Comparison of ENCODE assay signal across 8 mouse cellular contexts in the genomic region with DNA sequence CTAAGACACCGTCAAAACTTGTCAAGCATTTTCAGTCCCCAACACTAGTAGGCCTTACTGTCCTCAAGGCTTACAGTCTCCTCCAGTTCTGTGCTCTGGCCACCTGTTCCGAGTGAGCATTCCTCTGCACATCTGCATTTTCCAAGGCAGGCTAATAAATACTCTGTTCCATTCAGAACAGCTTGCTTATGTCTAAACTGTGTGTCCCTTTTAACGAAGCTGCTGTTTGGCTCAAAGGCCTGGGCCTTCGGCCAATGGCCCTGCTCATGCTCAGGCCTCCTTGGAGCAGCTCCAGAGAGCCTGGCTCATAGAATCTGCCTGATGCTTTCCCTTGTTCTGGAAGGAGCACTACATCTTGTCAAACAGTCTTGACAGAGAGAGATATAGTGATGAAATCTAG.
A peak's percentile ranks its signal among the peaks of the same experiment; 100 is the strongest.
DNase-seq lines count a peak whose midpoint lies in the region; ATAC-seq lines count a peak whose summit lies in the region.

No protein-coding gene starts in this region.

- no peak overlapping the region for H3K4me2 ChIP-seq in midbrain, embryonic 14.5 days (ENCODE audit: low read length)
- H3K4me2 ChIP-seq in midbrain, embryonic 15.5 days: no peak overlapping the region
- no peak overlapping the region for H3K4me2 ChIP-seq in heart, embryonic 13.5 days
- H3K4me2 ChIP-seq in neural tube, embryonic 14.5 days (ENCODE audit: low read depth, low read length): no peak overlapping the region

- no peaks in the 10 kb centered on the region for H3K4me1 ChIP-seq in midbrain, embryonic 14.5 days (ENCODE audit: control insufficient read depth, insufficient read depth, low read length)
- no peaks in the 10 kb centered on the region for H3K4me1 ChIP-seq in midbrain, embryonic 15.5 days
- H3K4me1 ChIP-seq in heart, embryonic 13.5 days: peaks cover 28% of the 10 kb centered on the region
- H3K4me1 ChIP-seq in neural tube, embryonic 14.5 days (ENCODE audit: control insufficient read depth, insufficient read depth, low read length): no peaks in the 10 kb centered on the region

- peak; percentile 48 for DNase-seq in midbrain, embryonic 14.5 days
- peak; percentile 85 for DNase-seq in cerebellum, adult 18-20 months
- DNase-seq in kidney, postnatal 14 days: peak; percentile 89
- DNase-seq in retina, postnatal 1 day: no peak

- no peak overlapping the region for H3K4me3 ChIP-seq in midbrain, embryonic 14.5 days (replicated peaks; ENCODE audit: low read depth, low read length)
- H3K4me3 ChIP-seq in midbrain, embryonic 15.5 days: no peak overlapping the region
- no peak overlapping the region for H3K4me3 ChIP-seq in heart, embryonic 13.5 days
- no peak overlapping the region for H3K4me3 ChIP-seq in neural tube, embryonic 14.5 days (ENCODE audit: low read depth, low read length)

- no peak for ATAC-seq in midbrain, embryonic 14.5 days (ENCODE audit: low FRiP score, low TSS enrichment)
- no peak for ATAC-seq in midbrain, embryonic 15.5 days (replicated peaks)
- ATAC-seq in heart, embryonic 13.5 days (ENCODE audit: extremely low read depth, insufficient number of reproducible peaks, low FRiP score, low TSS enrichment): no peak; the same call in 1 of the 2 replicates
- ATAC-seq in neural tube, embryonic 14.5 days (ENCODE audit: low read depth): peak; percentile 82; the same call in 1 of the 2 replicates
- no peak for ATAC-seq in inflammation-experienced regulatory T-cells, adult 6 months

- no peak overlapping the region for H3K27ac ChIP-seq in midbrain, embryonic 14.5 days (replicated peaks; ENCODE audit: low read depth, low read length)
- H3K27ac ChIP-seq in midbrain, embryonic 15.5 days: no peak overlapping the region
- H3K27ac ChIP-seq in heart, embryonic 13.5 days (replicated peaks): peak overlapping the region; percentile 32; the same call in 1 of the 2 replicates
- H3K27ac ChIP-seq in neural tube, embryonic 14.5 days (ENCODE audit: low read depth, low read length): no peak overlapping the region

- H3K9me3 ChIP-seq in midbrain, embryonic 14.5 days (ENCODE audit: control insufficient read depth, low read length): no peaks in the 10 kb centered on the region
- no peaks in the 10 kb centered on the region for H3K9me3 ChIP-seq in midbrain, embryonic 15.5 days
- H3K9me3 ChIP-seq in heart, embryonic 13.5 days: no peaks in the 10 kb centered on the region
- no peaks in the 10 kb centered on the region for H3K9me3 ChIP-seq in neural tube, embryonic 14.5 days (ENCODE audit: control insufficient read depth, low read length)

- WGBS in midbrain, embryonic 14.5 days: 79% methylated on average over 4 of the region's 4 CpGs
- WGBS in midbrain, embryonic 15.5 days: 63% methylated on average over 4 of the region's 4 CpGs
- 46% methylated on average over 4 of the region's 4 CpGs for WGBS in heart, embryonic 13.5 days
- WGBS in neural tube, embryonic 14.5 days: 50% methylated on average over 4 of the region's 4 CpGs

- H3K27me3 ChIP-seq in midbrain, embryonic 14.5 days (ENCODE audit: control insufficient read depth, insufficient read depth, low read length): no peaks in the 10 kb centered on the region
- no peaks in the 10 kb centered on the region for H3K27me3 ChIP-seq in midbrain, embryonic 15.5 days (replicated peaks)
- H3K27me3 ChIP-seq in heart, embryonic 13.5 days (replicated peaks): no peaks in the 10 kb centered on the region
- H3K27me3 ChIP-seq in neural tube, embryonic 14.5 days (ENCODE audit: control insufficient read depth, insufficient read depth, low read length): no peaks in the 10 kb centered on the region

- no peaks in the 10 kb centered on the region for H3K36me3 ChIP-seq in midbrain, embryonic 14.5 days (ENCODE audit: control insufficient read depth, insufficient read depth, low read length)
- H3K36me3 ChIP-seq in midbrain, embryonic 15.5 days (replicated peaks): no peaks in the 10 kb centered on the region
- no peaks in the 10 kb centered on the region for H3K36me3 ChIP-seq in heart, embryonic 13.5 days
- H3K36me3 ChIP-seq in neural tube, embryonic 14.5 days (ENCODE audit: control insufficient read depth, insufficient read depth, low read length): no peaks in the 10 kb centered on the region

- H3K9ac ChIP-seq in midbrain, embryonic 14.5 days (replicated peaks; ENCODE audit: low read length): no peak overlapping the region
- no peak overlapping the region for H3K9ac ChIP-seq in midbrain, embryonic 15.5 days
- H3K9ac ChIP-seq in heart, embryonic 13.5 days: no peak overlapping the region
- no peak overlapping the region for H3K9ac ChIP-seq in neural tube, embryonic 14.5 days (replicated peaks; ENCODE audit: low read depth, low read length)
